Mouse (Mus musculus): ENCODE data around the gene Prdm4. TPM values are rescaled to one million over a fixed set of nuclear protein-coding genes. Genes with fewer than 3 reads are reported as not detected.
A peak's percentile ranks its signal among the peaks of the same experiment; 100 is the strongest.

The Prdm4 gene
- polyA plus RNA-seq, 1 experiment: 48.5 TPM

DNA sequence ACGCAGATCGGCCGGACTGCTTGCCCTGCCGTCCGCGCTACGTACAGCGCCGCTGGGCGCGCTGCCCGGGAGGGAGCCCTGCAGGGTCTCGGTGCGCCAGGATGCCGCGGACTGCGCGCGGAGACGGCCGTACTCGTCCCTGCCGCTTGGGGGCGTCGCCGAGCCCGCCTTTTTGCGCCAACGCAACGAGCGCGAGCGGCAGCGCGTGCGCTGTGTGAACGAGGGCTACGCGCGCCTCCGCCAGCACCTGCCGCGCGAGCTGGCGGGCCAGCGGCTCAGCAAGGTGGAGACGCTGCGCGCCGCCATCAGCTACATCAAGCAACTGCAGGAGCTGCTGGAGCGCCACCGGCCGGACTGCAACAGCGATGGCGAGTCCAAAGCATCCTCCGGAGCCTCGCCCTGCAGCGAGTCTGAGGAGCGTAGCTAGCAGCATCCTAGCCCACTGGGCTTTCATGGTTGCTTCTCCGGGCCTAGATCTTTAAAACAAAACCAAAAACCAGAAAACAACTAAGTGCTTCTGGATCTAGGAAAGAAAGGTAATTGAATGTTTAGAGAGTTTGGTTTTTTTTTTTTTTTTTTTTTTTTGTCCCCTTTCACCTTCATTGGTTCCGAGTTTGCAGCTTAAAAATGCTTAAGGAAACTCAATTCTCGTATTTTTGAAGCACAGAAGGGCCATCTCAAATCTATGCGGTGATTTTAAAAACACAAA lies 11.7 kb upstream of the Prdm4 start:
- Histone ChIP-seq H3K36me3 (ENCODE audit: control insufficient read depth, insufficient read depth, low read length) (no peaks in the 10 kb centered on the region), H3K4me1 (ENCODE audit: control insufficient read depth, insufficient read depth, low read length) (peaks cover 5% of the 10 kb centered on the region), H3K27me3 (ENCODE audit: control insufficient read depth, insufficient read depth, low read length) (no peaks in the 10 kb centered on the region), H3K4me3 (ENCODE audit: control insufficient read depth, low read depth, low read length) (peak overlapping the region; percentile 74), H3K27ac (ENCODE audit: control insufficient read depth, insufficient read depth, low read depth, low read length) (peak overlapping the region; percentile 25; the same call in 1 of the 2 replicates)
- TF ChIP-seq CTCF (IDR thresholded peaks at IDR 0.05; ENCODE audit: control insufficient read depth, insufficient read depth, insufficient replicate concordance, low read depth, low read length) (peak; percentile 80), POLR2A (IDR thresholded peaks at IDR 0.05; ENCODE audit: control insufficient read depth, low read depth, low read length) (0 out of 2 replicates have a peak, but pooled peaks have one; percentile 15)

DNA sequence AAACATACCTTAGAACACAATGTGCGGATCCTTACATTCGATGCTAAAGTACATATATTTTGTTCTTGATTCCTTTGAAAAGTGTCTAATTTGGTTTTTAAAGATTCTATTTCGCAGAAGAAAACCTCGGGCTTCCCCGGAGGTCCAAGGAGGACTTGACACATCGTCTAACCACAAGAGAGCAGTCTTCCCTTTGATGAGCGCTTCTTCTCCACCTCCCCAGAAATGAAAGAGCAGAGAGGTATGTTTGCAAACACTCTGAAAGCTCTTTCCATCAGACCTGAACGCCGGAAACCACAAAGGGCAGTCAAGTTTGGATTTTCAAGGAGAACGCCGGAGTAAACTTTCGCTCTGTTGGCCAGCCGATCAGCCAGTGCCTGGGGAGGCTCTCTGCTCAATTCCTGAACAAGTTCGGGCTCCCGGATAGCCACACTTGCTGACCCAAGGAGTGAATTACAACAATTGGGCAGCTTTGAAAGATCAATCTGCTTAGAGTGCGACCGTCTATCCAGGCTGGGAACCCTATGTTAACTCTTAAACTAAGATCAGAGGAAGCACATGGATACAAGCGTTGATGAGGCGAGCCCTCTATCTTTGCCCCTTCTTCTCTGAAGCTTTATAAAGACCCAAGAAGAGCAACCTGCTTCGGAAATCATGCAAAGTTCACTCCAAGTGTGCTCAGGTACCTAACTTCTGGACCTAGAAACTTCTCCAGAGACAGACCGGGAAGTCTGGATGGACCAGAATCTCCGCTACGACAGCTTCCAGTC lies 10.9 kb upstream of the Prdm4 start, which contains the start of gene Ascl4:
Gene Ascl4 (plus strand): TSS at position 6 of the 770 bp plus-strand sequence.
- peak within 1 kb of the TSS; percentile 74 for H3K4me3 ChIP-seq (ENCODE audit: control insufficient read depth, low read depth, low read length)
- TF ChIP-seq POLR2A (IDR thresholded peaks at IDR 0.05; ENCODE audit: control insufficient read depth, low read depth, low read length) (no peak), CTCF (IDR thresholded peaks at IDR 0.05; ENCODE audit: control insufficient read depth, insufficient read depth, insufficient replicate concordance, low read depth, low read length) (no peak)
- no peaks in the 10 kb centered on the region for H3K36me3 ChIP-seq (ENCODE audit: control insufficient read depth, insufficient read depth, low read length)
- no peaks in the 10 kb centered on the region for H3K27me3 ChIP-seq (ENCODE audit: control insufficient read depth, insufficient read depth, low read length)
- H3K27ac ChIP-seq (ENCODE audit: control insufficient read depth, insufficient read depth, low read depth, low read length): no peak within 1 kb of the TSS
- H3K4me1 ChIP-seq (ENCODE audit: control insufficient read depth, insufficient read depth, low read length): peaks cover 5% of the 10 kb centered on the region

DNA sequence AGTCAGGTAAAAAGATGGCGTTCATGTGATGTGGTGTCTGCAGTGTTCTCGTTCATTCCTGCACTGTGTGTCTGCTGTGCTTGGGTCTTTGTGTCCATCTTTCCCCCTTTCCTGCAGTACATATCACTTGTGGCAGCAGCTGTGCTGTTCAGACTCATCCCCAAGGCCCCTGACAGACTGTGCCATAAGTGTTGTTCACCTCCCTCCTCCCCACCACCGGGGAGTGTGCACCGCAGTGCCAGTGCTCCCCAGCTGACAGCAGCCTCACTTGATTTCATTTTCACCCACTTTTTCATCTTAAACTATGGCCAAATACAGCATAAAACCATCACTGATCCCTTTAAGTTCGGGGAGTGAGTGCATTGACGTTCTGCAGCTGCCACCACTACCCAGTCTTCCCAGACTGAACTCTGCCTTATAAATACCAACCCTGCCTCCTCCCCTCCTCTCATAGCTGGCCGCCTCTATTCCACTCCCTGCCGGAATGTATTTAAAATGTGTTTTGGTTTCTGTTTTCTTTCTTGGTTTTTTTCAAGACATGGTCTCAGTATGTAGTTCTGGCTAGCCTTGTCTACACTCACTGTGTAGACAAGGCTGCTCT lies 37.0 kb downstream of the Prdm4 start:
- TF ChIP-seq POLR2A (IDR thresholded peaks at IDR 0.05; ENCODE audit: control insufficient read depth, low read depth, low read length) (no peak), CTCF (IDR thresholded peaks at IDR 0.05; ENCODE audit: control insufficient read depth, insufficient read depth, insufficient replicate concordance, low read depth, low read length) (no peak)
- H3K36me3 ChIP-seq (ENCODE audit: control insufficient read depth, insufficient read depth, low read length): peaks cover 3% of the 10 kb centered on the region; the same call in 1 of the 2 replicates

DNA sequence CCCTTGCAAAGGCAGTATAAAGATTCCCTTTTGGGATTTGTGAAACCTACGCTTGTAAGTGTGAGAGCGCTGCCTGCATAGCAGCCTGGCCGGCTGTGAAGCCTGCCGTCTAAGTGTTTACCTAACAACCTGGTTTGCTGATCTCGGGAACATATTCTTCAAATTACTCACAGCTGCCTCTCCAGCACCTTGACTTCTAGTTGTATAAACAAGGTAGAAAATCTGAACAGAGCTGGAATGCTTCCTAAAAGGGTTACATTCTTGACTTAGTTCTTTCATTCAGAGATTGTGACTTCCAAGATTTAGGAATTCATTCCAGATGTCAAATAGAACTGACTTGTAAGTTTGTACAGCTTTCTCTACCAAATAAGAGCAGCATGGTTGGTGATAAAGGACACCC lies 41.1 kb downstream of the Prdm4 start:
- peaks cover 3% of the 10 kb centered on the region; the same call in 1 of the 2 replicates for H3K36me3 ChIP-seq (ENCODE audit: control insufficient read depth, insufficient read depth, low read length)
- no peaks in the 10 kb centered on the region; the same call in 1 of the 2 replicates for H3K4me1 ChIP-seq (ENCODE audit: control insufficient read depth, insufficient read depth, low read length)
- no peak overlapping the region for H3K27ac ChIP-seq (ENCODE audit: control insufficient read depth, insufficient read depth, low read depth, low read length)
- TF ChIP-seq CTCF (IDR thresholded peaks at IDR 0.05; ENCODE audit: control insufficient read depth, insufficient read depth, insufficient replicate concordance, low read depth, low read length) (no peak), POLR2A (IDR thresholded peaks at IDR 0.05; ENCODE audit: control insufficient read depth, low read depth, low read length) (no peak)
- no peaks in the 10 kb centered on the region for H3K27me3 ChIP-seq (ENCODE audit: control insufficient read depth, insufficient read depth, low read length)
- no peak overlapping the region for H3K4me3 ChIP-seq (ENCODE audit: control insufficient read depth, low read depth, low read length)

More for the DNA sequence above, 37.0 kb downstream of the Prdm4 start:
- Histone ChIP-seq H3K4me1 (ENCODE audit: control insufficient read depth, insufficient read depth, low read length) (no peaks in the 10 kb centered on the region), H3K27me3 (ENCODE audit: control insufficient read depth, insufficient read depth, low read length) (no peaks in the 10 kb centered on the region), H3K27ac (ENCODE audit: control insufficient read depth, insufficient read depth, low read depth, low read length) (no peak overlapping the region), H3K4me3 (ENCODE audit: control insufficient read depth, low read depth, low read length) (no peak overlapping the region)

DNA sequence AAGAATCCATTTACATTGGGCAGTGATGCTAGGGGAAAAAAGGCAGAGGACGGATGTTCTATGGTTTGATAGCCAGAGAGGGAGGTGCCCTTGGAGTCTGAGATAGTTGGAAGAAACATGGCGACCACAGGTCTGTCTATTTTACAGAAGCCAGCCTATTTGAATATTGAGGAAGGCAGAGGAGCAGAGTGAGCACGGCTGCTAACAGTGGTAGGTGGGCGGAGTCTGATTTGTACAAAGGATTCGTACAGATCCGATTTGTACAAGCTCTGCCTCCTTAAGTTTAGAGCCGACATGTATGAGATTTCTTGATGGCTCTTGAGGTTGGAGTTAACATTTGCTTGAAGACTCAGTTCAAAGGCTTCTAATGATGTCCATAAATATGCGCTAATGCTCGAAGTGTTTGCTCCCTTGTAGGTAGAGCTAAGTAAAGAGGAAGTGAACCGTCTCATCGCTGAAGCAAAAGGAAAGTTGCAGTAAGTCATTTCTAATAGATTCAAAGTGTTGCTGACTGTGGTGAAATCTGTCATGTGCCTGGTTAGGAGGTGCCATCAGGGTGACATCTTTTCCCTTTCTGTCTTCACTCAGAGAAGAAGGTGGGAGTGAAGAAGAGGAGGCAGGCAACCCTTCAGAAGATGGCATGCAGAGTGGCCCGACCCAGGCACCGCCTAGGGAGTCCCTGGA lies 42.9 kb downstream of the Prdm4 start:
- no peaks in the 10 kb centered on the region; the same call in 1 of the 2 replicates for H3K4me1 ChIP-seq (ENCODE audit: control insufficient read depth, insufficient read depth, low read length)
- H3K27me3 ChIP-seq (ENCODE audit: control insufficient read depth, insufficient read depth, low read length): no peaks in the 10 kb centered on the region
- H3K27ac ChIP-seq (ENCODE audit: control insufficient read depth, insufficient read depth, low read depth, low read length): no peak overlapping the region
- H3K36me3 ChIP-seq (ENCODE audit: control insufficient read depth, insufficient read depth, low read length): peaks cover 2% of the 10 kb centered on the region; the same call in 1 of the 2 replicates
- no peak overlapping the region for H3K4me3 ChIP-seq (ENCODE audit: control insufficient read depth, low read depth, low read length)
- TF ChIP-seq POLR2A (IDR thresholded peaks at IDR 0.05; ENCODE audit: control insufficient read depth, low read depth, low read length) (no peak), CTCF (IDR thresholded peaks at IDR 0.05; ENCODE audit: control insufficient read depth, insufficient read depth, insufficient replicate concordance, low read depth, low read length) (no peak)

DNA sequence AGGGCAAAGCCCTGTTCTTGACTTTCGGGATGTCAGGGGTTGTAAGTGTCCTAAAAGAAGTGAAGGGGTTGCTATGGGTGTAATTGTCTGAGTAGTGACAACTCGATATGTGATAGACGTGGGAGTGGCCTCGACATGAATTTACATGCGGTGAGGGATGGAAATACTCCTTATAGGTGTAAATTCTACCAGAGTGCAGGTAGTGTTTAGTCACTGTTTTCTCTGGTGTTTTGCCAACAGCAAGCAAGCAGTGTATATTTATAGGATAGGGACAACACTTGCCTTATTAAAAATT lies 44.5 kb downstream of the Prdm4 start:
- TF ChIP-seq CTCF (IDR thresholded peaks at IDR 0.05; ENCODE audit: control insufficient read depth, insufficient read depth, insufficient replicate concordance, low read depth, low read length) (no peak), POLR2A (IDR thresholded peaks at IDR 0.05; ENCODE audit: control insufficient read depth, low read depth, low read length) (no peak)
- H3K27ac ChIP-seq (ENCODE audit: control insufficient read depth, insufficient read depth, low read depth, low read length): no peak overlapping the region
- peak overlapping the region; percentile 98 for H3K4me3 ChIP-seq (ENCODE audit: control insufficient read depth, low read depth, low read length)
- no peaks in the 10 kb centered on the region; the same call in 1 of the 2 replicates for H3K4me1 ChIP-seq (ENCODE audit: control insufficient read depth, insufficient read depth, low read length)
- no peaks in the 10 kb centered on the region for H3K36me3 ChIP-seq (ENCODE audit: control insufficient read depth, insufficient read depth, low read length)
- no peaks in the 10 kb centered on the region for H3K27me3 ChIP-seq (ENCODE audit: control insufficient read depth, insufficient read depth, low read length)
